Mouse (Mus musculus): ENCODE results near the gene Lsmem1. TPM values are rescaled to one million over a fixed set of nuclear protein-coding genes. Genes with fewer than 3 reads are reported as not detected.

Lsmem1 gene
- polyA plus RNA-seq, 1 experiment from 2014 or later = not detected

DNA sequence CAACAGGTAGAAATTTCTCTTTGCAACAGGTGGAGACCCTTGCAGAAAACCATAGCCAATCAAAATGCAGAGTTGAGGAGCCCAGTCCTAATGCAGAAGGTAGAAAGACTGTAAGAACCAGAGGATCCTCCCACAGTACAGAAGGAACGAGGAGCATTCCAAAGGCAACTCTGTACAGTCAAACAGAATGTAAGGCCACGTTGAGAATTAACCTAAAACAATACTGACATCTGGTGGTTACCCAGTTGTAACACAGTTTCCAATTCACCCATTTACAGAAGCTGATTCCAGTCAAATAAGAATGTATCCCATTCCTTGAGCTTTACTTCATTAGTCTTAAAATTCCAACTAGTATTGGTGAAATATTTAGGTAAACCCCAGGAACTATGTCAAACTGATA lies 34.7 kb downstream of the Lsmem1 start:
- no peaks in the 10 kb centered on the region for H3K9me3 ChIP-seq
- no peaks in the 10 kb centered on the region for H3K27me3 ChIP-seq (replicated peaks)
- H3K4me2 ChIP-seq = no peak overlapping the region
- H3K9ac ChIP-seq = no peak overlapping the region
- H3K36me3 ChIP-seq (replicated peaks) = no peaks in the 10 kb centered on the region
- peak; percentile 84 for ATAC-seq (replicated peaks)
- no peaks in the 10 kb centered on the region for H3K4me1 ChIP-seq
- H3K4me3 ChIP-seq = no peak overlapping the region
- no peak overlapping the region for H3K27ac ChIP-seq
- WGBS = 8% methylated on average over 2 of the region's 2 CpGs

GRCm38 (mm10) chr12:40160777-40161176 lies 38.5 kb downstream of the Lsmem1 start:
- no peaks in the 10 kb centered on the region for H3K4me1 ChIP-seq
- no peaks in the 10 kb centered on the region for H3K27me3 ChIP-seq (replicated peaks)
- no peak overlapping the region for H3K9ac ChIP-seq
- whole genome bisulfite sequencing = 82% methylated on average over 2 of the region's 2 CpGs
- ATAC-seq (replicated peaks) = no peak
- no peaks in the 10 kb centered on the region for H3K36me3 ChIP-seq (replicated peaks)
- H3K4me3 ChIP-seq = no peak overlapping the region
- H3K9me3 ChIP-seq = no peaks in the 10 kb centered on the region
- H3K27ac ChIP-seq = no peak overlapping the region
- H3K4me2 ChIP-seq = no peak overlapping the region

- H3K4me2 ChIP-seq = no peak overlapping the region
Observed at GRCm38 (mm10) chr12:40154188-40154587, 45.1 kb downstream of the Lsmem1 start.

DNA sequence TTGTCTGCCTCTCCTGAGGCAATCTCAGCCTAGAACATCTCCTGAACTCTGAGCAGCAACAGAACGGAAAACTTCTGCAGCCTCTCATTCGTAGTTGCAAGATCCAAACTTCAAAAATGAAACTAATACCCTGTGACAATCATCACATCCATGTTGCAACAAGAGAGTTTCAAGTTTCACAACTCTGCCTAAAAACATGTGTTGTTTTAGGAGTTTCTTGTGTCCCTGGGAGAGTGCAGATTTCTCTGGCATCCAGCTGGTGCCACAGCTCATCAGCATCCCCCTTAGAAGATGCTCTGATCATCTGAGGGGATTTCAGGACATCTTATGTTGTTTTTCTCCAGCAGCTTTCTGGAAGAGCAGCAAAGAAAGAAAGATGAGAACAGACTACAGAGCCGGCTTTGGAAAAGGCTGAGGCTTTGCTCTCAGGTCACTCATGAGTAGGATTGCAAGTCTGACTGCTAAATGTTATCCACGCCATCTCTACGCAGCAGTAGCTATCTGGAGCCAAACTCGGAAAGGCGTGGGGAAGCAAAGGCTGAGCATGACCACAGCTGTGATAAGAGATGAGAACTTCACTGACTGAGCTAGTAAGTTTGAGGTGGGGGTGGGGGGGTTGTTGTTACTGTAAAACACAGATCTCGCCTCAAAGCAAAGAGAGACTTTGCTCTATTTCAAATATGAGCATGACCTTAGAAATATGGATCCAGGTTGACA lies 46.8 kb downstream of the Lsmem1 start:
- no peak overlapping the region for H3K27ac ChIP-seq
- no peaks in the 10 kb centered on the region for H3K36me3 ChIP-seq (replicated peaks)
- WGBS = 87% methylated on average over 8 of the region's 8 CpGs
- ATAC-seq (replicated peaks) = no peak
- H3K9me3 ChIP-seq = no peaks in the 10 kb centered on the region
- H3K27me3 ChIP-seq (replicated peaks) = no peaks in the 10 kb centered on the region
- no peak overlapping the region for H3K4me2 ChIP-seq
- H3K4me1 ChIP-seq = no peaks in the 10 kb centered on the region
- H3K9ac ChIP-seq = no peak overlapping the region
- H3K4me3 ChIP-seq = no peak overlapping the region

More at GRCm38 (mm10) chr12:40154188-40154587, 45.1 kb downstream of the Lsmem1 start:
- Histone ChIP-seq H3K36me3 (replicated peaks) (no peaks in the 10 kb centered on the region), H3K9ac (no peak overlapping the region), H3K27ac (no peak overlapping the region), H3K27me3 (replicated peaks) (no peaks in the 10 kb centered on the region), H3K9me3 (no peaks in the 10 kb centered on the region), H3K4me1 (no peaks in the 10 kb centered on the region), H3K4me3 (no peak overlapping the region)
- 94% methylated on average over 6 of the region's 6 CpGs for WGBS
- no peak for ATAC-seq (replicated peaks)

- no peak overlapping the region for H3K27ac ChIP-seq
- H3K27me3 ChIP-seq (replicated peaks) = no peaks in the 10 kb centered on the region
- H3K9me3 ChIP-seq = no peaks in the 10 kb centered on the region
- ATAC-seq (replicated peaks) = no peak
- no peak overlapping the region for H3K4me2 ChIP-seq
- H3K9ac ChIP-seq = no peak overlapping the region
- no peak overlapping the region for H3K4me3 ChIP-seq
- WGBS = 85% methylated on average over 4 of the region's 4 CpGs
- no peaks in the 10 kb centered on the region for H3K4me1 ChIP-seq
- no peaks in the 10 kb centered on the region for H3K36me3 ChIP-seq (replicated peaks)
Observed at GRCm38 (mm10) chr12:40147319-40147718, 52.0 kb downstream of the Lsmem1 start.

GRCm38 (mm10) chr12:40146510-40146909 lies 52.8 kb downstream of the Lsmem1 start:
- Histone ChIP-seq H3K9ac (no peak overlapping the region), H3K36me3 (replicated peaks) (no peaks in the 10 kb centered on the region), H3K4me2 (no peak overlapping the region), H3K4me1 (no peaks in the 10 kb centered on the region), H3K27me3 (replicated peaks) (no peaks in the 10 kb centered on the region), H3K4me3 (no peak overlapping the region), H3K27ac (no peak overlapping the region), H3K9me3 (no peaks in the 10 kb centered on the region)
- ATAC-seq (replicated peaks) = no peak
- 89% methylated on average over 5 of the region's 5 CpGs for WGBS

DNA sequence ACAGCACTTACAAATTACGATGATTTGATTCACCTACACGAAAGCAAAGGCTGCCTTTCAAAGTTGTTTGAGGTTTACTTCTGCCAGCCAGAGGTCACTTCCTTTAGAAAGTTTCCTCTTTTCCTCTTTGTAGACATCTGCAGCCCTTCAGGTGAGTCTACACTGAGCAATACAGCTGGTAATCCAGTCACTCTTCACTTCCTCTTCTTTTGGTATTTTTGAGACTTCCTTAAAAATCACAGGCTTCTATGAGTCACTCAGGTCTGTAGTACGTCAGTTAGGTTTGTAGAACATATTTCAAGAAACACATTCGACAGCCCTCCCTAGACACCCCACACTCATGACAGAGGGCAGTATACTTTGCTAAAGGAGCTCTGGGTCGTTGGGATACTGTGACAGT lies 58.6 kb downstream of the Lsmem1 start:
- H3K36me3 ChIP-seq (replicated peaks) = no peaks in the 10 kb centered on the region
- WGBS = 86% methylated on average over 5 of the region's 5 CpGs
- H3K9me3 ChIP-seq = no peaks in the 10 kb centered on the region
- no peaks in the 10 kb centered on the region for H3K4me1 ChIP-seq
- H3K4me3 ChIP-seq = no peak overlapping the region
- ATAC-seq (replicated peaks) = no peak
- H3K27ac ChIP-seq = no peak overlapping the region
- H3K27me3 ChIP-seq (replicated peaks) = no peaks in the 10 kb centered on the region
- H3K4me2 ChIP-seq = no peak overlapping the region
- no peak overlapping the region for H3K9ac ChIP-seq

DNA sequence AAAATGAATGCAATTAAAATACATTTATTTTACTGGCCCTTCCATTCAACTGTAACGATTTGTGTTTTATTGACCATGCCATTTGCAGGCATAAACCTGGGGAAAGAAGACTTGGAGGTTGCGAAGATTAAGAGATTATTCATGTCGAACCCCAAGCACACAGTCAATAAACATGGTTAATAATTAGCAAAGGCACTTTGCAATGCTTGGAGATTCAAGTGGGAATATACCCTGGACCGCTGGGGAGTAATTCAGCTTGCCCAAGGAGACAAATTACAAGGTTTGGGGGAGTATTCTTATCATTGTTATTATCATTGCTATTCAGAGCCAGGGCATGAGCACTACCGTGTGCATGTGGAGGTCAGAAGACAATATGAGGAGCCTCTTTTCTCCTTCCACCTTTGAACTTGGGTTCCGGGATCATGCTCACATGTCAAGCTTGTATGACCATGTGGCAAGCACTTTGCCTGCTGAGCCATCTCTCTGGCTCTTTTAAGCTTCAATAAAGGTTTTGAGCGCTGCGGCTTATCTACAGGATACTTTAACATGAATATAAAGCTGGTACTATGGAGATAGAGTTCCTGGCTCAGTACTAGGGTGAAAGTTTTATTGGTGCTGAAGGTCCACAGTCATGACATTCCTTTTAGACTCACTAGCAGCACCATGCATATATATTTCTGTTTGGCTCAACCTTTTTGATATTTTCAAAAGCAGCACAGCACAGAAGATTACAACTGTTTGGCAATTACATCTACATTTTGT lies 59.6 kb downstream of the Lsmem1 start:
- no peaks in the 10 kb centered on the region for H3K27me3 ChIP-seq (replicated peaks)
- ATAC-seq (replicated peaks) = no peak
- no peak overlapping the region for H3K4me2 ChIP-seq
- H3K4me1 ChIP-seq = no peaks in the 10 kb centered on the region
- WGBS = 84% methylated on average over 8 of the region's 8 CpGs
- no peak overlapping the region for H3K9ac ChIP-seq
- H3K27ac ChIP-seq = no peak overlapping the region
- no peaks in the 10 kb centered on the region for H3K36me3 ChIP-seq (replicated peaks)
- H3K9me3 ChIP-seq = no peaks in the 10 kb centered on the region
- no peak overlapping the region for H3K4me3 ChIP-seq

DNA sequence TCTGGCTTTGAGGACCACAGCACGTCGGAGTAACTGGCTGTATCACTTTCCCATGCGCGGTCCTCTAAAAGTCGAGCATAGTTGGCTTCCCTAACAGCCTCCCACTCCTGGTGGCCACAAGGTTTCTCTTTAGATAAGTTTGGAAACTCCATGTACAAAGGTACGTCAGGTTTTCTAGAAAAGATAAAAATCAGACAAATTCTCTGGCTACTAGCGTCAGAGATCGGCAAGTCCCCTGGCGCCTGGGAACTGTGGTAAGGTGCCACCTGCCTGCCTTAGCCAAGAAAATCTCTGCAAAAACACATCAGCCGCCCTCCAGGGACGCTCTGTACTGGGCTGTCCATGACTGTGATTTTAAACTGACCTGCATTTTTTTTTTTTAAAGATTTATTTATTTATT lies 64.8 kb downstream of the Lsmem1 start:
- Histone ChIP-seq H3K4me1 (peaks cover 16% of the 10 kb centered on the region), H3K36me3 (replicated peaks) (no peaks in the 10 kb centered on the region), H3K9ac (no peak overlapping the region), H3K4me3 (peak overlapping the region; percentile 43; the same call in 1 of the 2 replicates), H3K27me3 (replicated peaks) (peaks cover 19% of the 10 kb centered on the region), H3K27ac (no peak overlapping the region), H3K4me2 (peak overlapping the region; percentile 95), H3K9me3 (no peaks in the 10 kb centered on the region)
- 45% methylated on average over 11 of the region's 11 CpGs for WGBS
- no peak for ATAC-seq (replicated peaks)

GRCm38 (mm10) chr12:40133573-40134271 lies 65.6 kb downstream of the Lsmem1 start, which contains the start of gene Scin:
TSS of gene Scin (minus strand) at chr12:40134228.
- H3K36me3 ChIP-seq (replicated peaks) = no peaks in the 10 kb centered on the region
- H3K27ac ChIP-seq = no peak within 1 kb of the TSS
- peak; percentile 80 for ATAC-seq (replicated peaks)
- H3K9me3 ChIP-seq = no peaks in the 10 kb centered on the region
- under 1% methylated on average over 39 of the region's 39 CpGs for WGBS
- peak within 1 kb of the TSS; percentile 95 for H3K4me2 ChIP-seq
- peaks cover 16% of the 10 kb centered on the region for H3K4me1 ChIP-seq
- peaks cover 19% of the 10 kb centered on the region for H3K27me3 ChIP-seq (replicated peaks)
- peak within 1 kb of the TSS; percentile 43 for H3K4me3 ChIP-seq
- H3K9ac ChIP-seq = peak within 1 kb of the TSS; percentile 41

GRCm38 (mm10) chr12:40133194-40133572 lies 66.1 kb downstream of the Lsmem1 start:
- peak overlapping the region; percentile 41; the same call in 1 of the 2 replicates for H3K9ac ChIP-seq
- H3K27me3 ChIP-seq (replicated peaks) = peaks cover 19% of the 10 kb centered on the region
- peak overlapping the region; percentile 95 for H3K4me2 ChIP-seq
- H3K27ac ChIP-seq = no peak overlapping the region
- no peaks in the 10 kb centered on the region for H3K9me3 ChIP-seq
- no peaks in the 10 kb centered on the region for H3K36me3 ChIP-seq (replicated peaks)
- H3K4me1 ChIP-seq = peaks cover 16% of the 10 kb centered on the region
- 17% methylated on average over 10 of the region's 10 CpGs for WGBS
- peak overlapping the region; percentile 43 for H3K4me3 ChIP-seq
- ATAC-seq (replicated peaks) = peak; percentile 15
